Mouse (Mus musculus): Measurements from ENCODE around the gene Dlg5.

Dlg5 gene

GRCm38 (mm10) chr14:24098828-24099227 lies 146.9 kb downstream of the Dlg5 start:
- DNase-seq = no peak

GRCm38 (mm10) chr14:24094656-24095055 lies 151.1 kb downstream of the Dlg5 start:
- DNase-seq = no peak

GRCm38 (mm10) chr14:24093221-24093620 lies 152.5 kb downstream of the Dlg5 start:
- DNase-seq = no peak

- no peak for DNase-seq
Measured at GRCm38 (mm10) chr14:24092391-24092790, 153.3 kb downstream of the Dlg5 start.

GRCm38 (mm10) chr14:24090790-24091189 lies 154.9 kb downstream of the Dlg5 start:
- no peak for DNase-seq

GRCm38 (mm10) chr14:24089181-24089580 lies 156.5 kb downstream of the Dlg5 start:
- no peak for DNase-seq

GRCm38 (mm10) chr14:24087430-24087829 lies 158.3 kb downstream of the Dlg5 start:
- no peak for DNase-seq

GRCm38 (mm10) chr14:24086481-24086880 lies 159.2 kb downstream of the Dlg5 start:
- no peak for DNase-seq
